Mouse (Mus musculus): ENCODE measurements around the gene Gm5089.

DNA sequence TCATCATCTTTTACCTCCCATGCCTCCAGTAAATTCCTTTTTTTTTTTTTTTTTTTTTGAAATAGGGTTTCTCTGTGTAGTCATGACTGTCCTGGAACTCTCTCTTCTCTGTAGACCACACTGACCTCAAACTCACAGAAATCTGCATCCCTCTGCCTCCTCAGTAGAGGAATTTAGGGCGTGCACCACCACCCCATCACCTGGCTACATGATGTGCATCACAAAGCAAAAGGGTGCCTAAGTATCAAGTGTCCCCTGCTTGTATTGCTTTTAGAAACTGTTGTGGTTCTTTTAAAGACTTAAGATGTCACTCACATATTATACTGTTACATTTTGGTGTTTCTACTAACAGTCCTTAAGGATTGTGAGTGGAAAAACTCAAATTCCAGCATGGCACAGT, 57.8 kb downstream of the Gm5089 start:
- TF ChIP-seq CTCF (IDR thresholded peaks at IDR 0.05) (no peak), EP300 (IDR thresholded peaks at IDR 0.05) (no peak)

Data from lung, postnatal 0 days (tissue).